Mouse (Mus musculus) lung, embryonic 14.5 days (tissue): ENCODE results near the gene Ano1. TPM values are rescaled to one million over a fixed set of nuclear protein-coding genes. Genes with fewer than 3 reads are reported as not detected.

ENCODE experiments used
- ATAC-seq: fragments of 200-750 bp; cut with Nextera tagmentation; 2 replicates; pipeline ENCODE4 v1.8.0; 2017; ENCODE audit warnings: mild to moderate bottlenecking, moderate TSS enrichment, moderate library complexity; ENCODE audit not compliant: insufficient read depth
- DNase-seq: peaks from one replicate; pipeline ENCODE4 v3.0.0-alpha.2; 2015
- H3K27ac ChIP-seq: fragments of 300-500 bp; sonication (generic); 2 replicates; pipeline ENCODE4 v1.5.1; 2014; ENCODE audit warnings: low read depth, mild to moderate bottlenecking, moderate library complexity
- H3K27me3 ChIP-seq: fragments of 300-500 bp; sonication (generic); 2 replicates; pipeline ENCODE4 v1.6.1; 2014; ENCODE audit warnings: low read length, control low read depth; ENCODE audit not compliant: insufficient read depth
- H3K36me3 ChIP-seq: fragments of 300-500 bp; sonication (generic); 2 replicates; pipeline ENCODE4 v1.6.1; 2014; ENCODE audit warnings: control low read depth; ENCODE audit not compliant: insufficient read depth
- H3K4me1 ChIP-seq: fragments of 300-500 bp; sonication (generic); 2 replicates; pipeline ENCODE4 v1.6.1; 2014; ENCODE audit warnings: antibody characterized with exemption, control low read depth; ENCODE audit not compliant: insufficient read depth
- H3K4me2 ChIP-seq: fragments of 300-500 bp; sonication (generic); 2 replicates; pipeline ENCODE4 v1.6.1; 2014; ENCODE audit warnings: mild to moderate bottlenecking
- H3K4me3 ChIP-seq: fragments of 300-500 bp; sonication (generic); 2 replicates; pipeline ENCODE4 v1.5.1; 2014; ENCODE audit warnings: low read depth, low read length
- H3K9ac ChIP-seq: fragments of 300-500 bp; sonication (generic); 2 replicates; pipeline ENCODE4 v1.6.1; 2014
- H3K9me3 ChIP-seq: fragments of 300-500 bp; sonication (generic); 2 replicates; pipeline ENCODE4 v1.6.1; 2016; ENCODE audit warnings: low read depth, low read length, control low read depth
- CTCF ChIP-seq: IDR thresholded peaks from 2 replicates; pipeline ENCODE4 v1.5.1; 2016; ENCODE audit warnings: antibody characterized with exemption, low read depth
- WGBS: fragments of 180-500 bp; shearing (Covaris S2); extraction: QIAGEN DNeasy Blood & Tissue Kit; methylation state at CpG from one replicate; pipeline ENCODE4 v1.1.7; 2014; 5-methylcytosine and 5-hydroxymethylcytosine counted together
- polyA plus RNA-seq: library from polyadenylated mRNA; unstranded; fragments of >200 nt; fragmentation: Nextera tagmentation; extraction: Ambion mirVana; gene quantifications from 2 replicates; pipeline ENCODE4 v1.2.1, GENCODE M21; 2014

The Ano1 gene
- polyA plus RNA-seq, 1 experiment from 2014 or later = 64.8 TPM

DNA sequence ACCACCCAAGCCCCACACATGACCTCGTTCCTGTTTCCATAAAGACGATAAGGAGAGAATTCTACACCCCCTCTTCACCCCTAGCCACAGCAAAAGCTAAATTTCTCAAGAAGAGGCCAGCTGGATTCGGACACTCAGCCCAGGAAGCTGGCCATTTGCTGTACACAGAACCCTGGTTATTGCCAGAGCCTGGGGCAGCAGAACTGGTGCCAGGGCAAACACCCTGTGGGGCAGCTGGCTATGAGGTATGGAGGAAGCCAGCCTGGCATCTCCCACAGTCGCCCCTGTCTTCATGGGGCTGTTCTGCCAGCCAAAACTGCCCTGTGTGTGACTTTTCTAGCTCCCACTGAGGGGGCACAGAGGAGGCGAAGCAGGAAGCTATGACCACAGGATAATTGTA lies 104.2 kb downstream of the Ano1 start:
- H3K4me1 ChIP-seq = no peaks in the 10 kb centered on the region
- no peak for TF ChIP-seq CTCF
- DNase-seq (no peak), ATAC-seq (peak; percentile 17; the same call in 1 of the 2 replicates)
- no peak overlapping the region for H3K4me2 ChIP-seq
- no peaks in the 10 kb centered on the region for H3K9me3 ChIP-seq
- no peak overlapping the region for H3K27ac ChIP-seq
- H3K27me3 ChIP-seq = no peaks in the 10 kb centered on the region; the same call in 1 of the 2 replicates
- no peak overlapping the region for H3K9ac ChIP-seq
- peaks cover 6% of the 10 kb centered on the region for H3K36me3 ChIP-seq
- 59% methylated on average over 5 of the region's 5 CpGs for WGBS
- no peak overlapping the region for H3K4me3 ChIP-seq

DNA sequence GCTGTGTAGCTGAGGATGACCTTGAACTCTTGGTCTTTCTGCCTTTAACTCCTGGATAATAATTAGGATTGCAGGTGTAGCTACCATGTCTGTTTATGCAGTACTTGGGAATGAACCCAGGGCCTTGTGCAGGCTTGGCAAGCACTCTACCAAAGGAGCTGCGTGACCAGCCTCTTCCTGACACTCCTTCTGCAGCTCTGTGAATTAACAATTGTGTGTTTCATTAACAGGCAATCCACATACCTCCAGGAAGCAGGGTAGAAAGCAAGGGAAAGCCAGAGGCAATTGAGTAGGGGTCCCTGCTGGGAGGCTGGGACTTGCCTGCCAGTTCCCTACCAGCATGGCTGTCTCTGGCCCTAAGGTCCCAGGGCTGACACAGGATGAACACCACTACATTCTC lies 111.0 kb downstream of the Ano1 start:
- Histone ChIP-seq H3K27ac (no peak overlapping the region), H3K9me3 (no peaks in the 10 kb centered on the region)
- WGBS = 74% methylated on average over 1 of the region's 1 CpGs

DNA sequence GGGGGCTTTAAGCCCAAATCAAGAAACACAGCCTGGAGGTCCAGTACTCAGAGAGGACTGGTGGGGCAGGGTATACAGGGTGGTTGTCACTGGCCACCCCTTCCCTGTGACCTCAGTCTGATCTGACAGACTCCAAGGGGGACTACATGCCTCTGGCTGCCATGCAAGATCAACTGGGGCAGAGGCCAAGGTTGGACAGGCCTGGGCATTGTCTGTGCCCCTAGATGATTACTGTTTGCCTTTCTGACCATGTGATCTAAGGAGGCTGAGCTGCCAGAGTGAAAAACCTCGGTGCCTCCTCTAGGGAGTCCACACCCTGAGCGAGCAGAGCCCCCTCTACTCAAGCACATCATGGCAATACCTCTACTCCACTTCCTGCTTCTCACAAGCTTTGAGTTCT lies 115.8 kb downstream of the Ano1 start:
- TF ChIP-seq CTCF = no peak
- DNase-seq (no peak), ATAC-seq (0 out of 2 replicates have a peak, but pooled peaks have one; percentile 36)
- WGBS = 33% methylated on average over 2 of the region's 2 CpGs
- Histone ChIP-seq H3K4me1 (no peaks in the 10 kb centered on the region), H3K27me3 (no peaks in the 10 kb centered on the region), H3K4me2 (no peak overlapping the region), H3K9me3 (no peaks in the 10 kb centered on the region), H3K27ac (no peak overlapping the region), H3K9ac (no peak overlapping the region), H3K36me3 (0 out of 2 replicates have a peak, but pooled peaks cover 11% of the 10 kb centered on the region), H3K4me3 (no peak overlapping the region)

More for the DNA sequence above, 111.0 kb downstream of the Ano1 start:
- DNase-seq = no peak
- no peak overlapping the region for H3K4me2 ChIP-seq
- no peak overlapping the region for H3K4me3 ChIP-seq
- H3K4me1 ChIP-seq = no peaks in the 10 kb centered on the region
- no peaks in the 10 kb centered on the region for H3K27me3 ChIP-seq
- no peak overlapping the region for H3K9ac ChIP-seq
- no peaks in the 10 kb centered on the region for H3K36me3 ChIP-seq
- ATAC-seq = no peak
- TF ChIP-seq CTCF = no peak

DNA sequence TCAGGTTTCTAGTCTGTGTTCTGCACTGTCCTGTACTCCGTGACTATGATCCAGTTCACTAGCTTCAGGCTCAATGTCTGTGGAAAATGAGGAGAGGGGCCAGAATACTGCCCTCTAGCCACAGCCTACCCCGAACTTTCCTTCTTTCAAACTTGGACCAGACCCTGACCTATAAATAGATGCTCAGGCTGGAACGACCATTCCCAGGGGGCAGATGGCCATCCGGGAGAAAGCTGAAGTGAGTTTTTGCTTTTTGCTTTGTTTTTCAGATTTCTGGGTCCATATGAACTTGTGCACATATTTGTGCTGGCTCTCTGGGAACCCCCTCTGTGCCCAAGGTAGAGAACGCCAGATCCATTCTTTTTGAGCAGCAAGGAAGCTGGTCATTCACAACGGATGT lies 116.9 kb downstream of the Ano1 start:
- 0 out of 2 replicates have a peak, but pooled peaks cover 14% of the 10 kb centered on the region for H3K36me3 ChIP-seq
- WGBS = 65% methylated on average over 6 of the region's 6 CpGs
- TF ChIP-seq CTCF = no peak
- no peaks in the 10 kb centered on the region for H3K9me3 ChIP-seq
- DNase-seq = no peak
- H3K9ac ChIP-seq = no peak overlapping the region
- H3K4me3 ChIP-seq = no peak overlapping the region
- H3K27me3 ChIP-seq = no peaks in the 10 kb centered on the region
- no peak overlapping the region for H3K4me2 ChIP-seq
- no peaks in the 10 kb centered on the region for H3K4me1 ChIP-seq
- ATAC-seq = no peak
- H3K27ac ChIP-seq = no peak overlapping the region

DNA sequence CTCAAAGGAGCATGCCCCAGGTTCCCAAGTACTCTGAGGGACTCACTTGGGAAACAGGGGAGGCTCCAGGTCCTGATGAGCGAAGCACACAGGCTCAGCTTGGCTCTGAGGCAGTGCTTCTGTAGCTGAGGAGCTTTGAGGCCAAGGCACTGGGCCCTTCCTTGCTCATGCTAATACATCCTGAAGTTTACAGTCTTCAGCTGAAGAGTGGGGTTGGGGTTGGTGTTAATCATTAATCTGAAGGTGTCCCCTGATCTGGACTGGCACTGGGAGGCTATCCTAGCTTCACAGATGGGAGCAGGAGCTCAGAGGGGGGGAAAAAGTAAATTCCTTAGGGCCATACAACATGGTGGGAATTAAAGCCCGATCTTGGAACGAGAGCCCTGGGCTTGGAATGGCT lies 117.3 kb downstream of the Ano1 start:
- H3K9me3 ChIP-seq = no peaks in the 10 kb centered on the region
- WGBS = 79% methylated on average over 3 of the region's 3 CpGs
- no peak for TF ChIP-seq CTCF

DNA sequence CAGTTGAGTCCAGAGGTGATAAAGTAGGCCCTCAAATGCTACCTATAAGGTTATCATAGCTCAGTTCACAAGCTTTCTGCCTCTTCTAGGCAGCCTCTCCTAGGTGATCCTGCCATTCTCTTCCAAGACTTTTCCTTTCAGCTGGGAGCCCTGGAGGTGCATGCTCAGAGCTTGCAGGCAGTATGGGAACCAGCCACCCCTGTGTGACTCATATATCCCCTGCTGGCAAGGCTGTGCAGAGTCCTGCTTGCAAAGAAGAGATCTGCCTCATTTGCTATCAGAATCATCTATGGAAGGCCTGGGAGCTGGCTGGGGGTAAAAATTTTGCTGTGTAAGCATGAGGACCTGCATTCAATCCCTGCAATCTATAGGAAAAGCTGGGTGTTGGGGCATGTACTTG lies 119.5 kb downstream of the Ano1 start:
- H3K4me1 ChIP-seq = peaks cover 6% of the 10 kb centered on the region; the same call in 1 of the 2 replicates
- H3K36me3 ChIP-seq = 0 out of 2 replicates have a peak, but pooled peaks cover 17% of the 10 kb centered on the region
- no peaks in the 10 kb centered on the region for H3K9me3 ChIP-seq
- no peak for DNase-seq
- no peak overlapping the region for H3K27ac ChIP-seq
- H3K4me3 ChIP-seq = no peak overlapping the region
- H3K27me3 ChIP-seq = no peaks in the 10 kb centered on the region
- ATAC-seq = no peak
- TF ChIP-seq CTCF = no peak
- H3K9ac ChIP-seq = no peak overlapping the region
- no peak overlapping the region for H3K4me2 ChIP-seq

More for the DNA sequence above, 117.3 kb downstream of the Ano1 start:
- Histone ChIP-seq H3K4me2 (no peak overlapping the region), H3K27ac (no peak overlapping the region), H3K4me1 (no peaks in the 10 kb centered on the region), H3K4me3 (no peak overlapping the region), H3K9ac (no peak overlapping the region), H3K36me3 (0 out of 2 replicates have a peak, but pooled peaks cover 17% of the 10 kb centered on the region), H3K27me3 (no peaks in the 10 kb centered on the region)
- DNase-seq = no peak
- no peak for ATAC-seq

DNA sequence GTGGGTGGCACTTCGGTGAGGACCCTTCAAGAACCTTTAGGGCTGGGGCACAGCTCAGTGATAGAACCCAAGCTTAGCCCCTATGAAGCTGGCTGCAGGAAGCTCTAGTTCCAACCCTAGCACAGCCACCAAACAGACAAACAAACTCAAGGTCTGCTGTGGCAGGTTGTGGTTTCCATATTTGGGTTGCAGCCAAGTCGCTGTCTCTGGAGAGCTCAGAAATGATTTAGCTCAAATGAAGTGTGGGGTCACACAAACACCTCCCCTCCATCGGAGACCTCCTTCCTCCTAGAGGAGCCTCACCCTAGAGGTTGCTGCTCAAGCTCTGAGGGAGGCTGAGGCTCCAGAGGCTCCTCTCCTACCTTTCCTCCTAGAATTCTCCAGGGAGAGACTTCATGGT lies 121.2 kb downstream of the Ano1 start:
- 54% methylated on average over 3 of the region's 3 CpGs for WGBS
- no peak overlapping the region for H3K4me3 ChIP-seq
- no peak for TF ChIP-seq CTCF
- DNase-seq = peak; percentile 66
- no peaks in the 10 kb centered on the region for H3K9me3 ChIP-seq
- H3K9ac ChIP-seq = no peak overlapping the region
- H3K36me3 ChIP-seq = 0 out of 2 replicates have a peak, but pooled peaks cover 17% of the 10 kb centered on the region
- no peak overlapping the region for H3K27ac ChIP-seq
- peaks cover 6% of the 10 kb centered on the region; the same call in 1 of the 2 replicates for H3K4me1 ChIP-seq
- H3K27me3 ChIP-seq = no peaks in the 10 kb centered on the region
- no peak overlapping the region for H3K4me2 ChIP-seq
- ATAC-seq = no peak
